Mouse (Mus musculus): Measurements from ENCODE around the gene Zglp1. TPM values are rescaled to one million over a fixed set of nuclear protein-coding genes. Genes with fewer than 3 reads are reported as not detected.

Zglp1 gene
- polyA plus RNA-seq, 2 experiments = 0.21 TPM; not detected in 1

- DNase-seq (ENCODE audit: low read depth in 3 of 3, low spot score in 3 of 3) (no peak), ATAC-seq (ENCODE audit: insufficient read depth) (no peak)
- 84% methylated on average over 4 of the region's 4 CpGs for WGBS (ENCODE audit: insufficient replicate concordance)
- Histone ChIP-seq H3K4me1 (replicated peaks; ENCODE audit: control insufficient read depth in 2 of 2, insufficient read depth in 2 of 2, low read length in 1 of 2) (peaks cover 8 to 20% of the 10 kb centered on the region in 2 experiments), H3K9ac (replicated peaks) (no peak overlapping the region), H3K4me3 (ENCODE audit: insufficient read depth in 1 of 2, low read depth in 2 of 2, low read length in 2 of 2) (no peak overlapping the region), H3K9me3 (ENCODE audit: control insufficient read depth, low read length) (no peaks in the 10 kb centered on the region), H3K27me3 (ENCODE audit: control insufficient read depth, insufficient read depth, low read length) (no peaks in the 10 kb centered on the region), H3K4me2 (ENCODE audit: low read depth) (no peak overlapping the region), H3K36me3 (replicated peaks; ENCODE audit: control insufficient read depth, insufficient read depth, low read depth) (no peaks in the 10 kb centered on the region), H3K27ac (no peak overlapping the region)
- TF ChIP-seq CTCF (IDR thresholded peaks at IDR 0.05; ENCODE audit: low read depth) = no peak
- TF ChIP-seq EP300 (IDR thresholded peaks at IDR 0.05; ENCODE audit: low read depth) = no peak
Observed at GRCm38 (mm10) chr9:21095958-21096357, 29.1 kb upstream of the Zglp1 start.

- Histone ChIP-seq H3K9ac (replicated peaks) (no peak overlapping the region), H3K4me2 (ENCODE audit: low read depth) (no peak overlapping the region), H3K36me3 (replicated peaks; ENCODE audit: control insufficient read depth, insufficient read depth, low read depth) (peaks cover 20% of the 10 kb centered on the region), H3K4me1 (replicated peaks; ENCODE audit: control insufficient read depth in 2 of 2, insufficient read depth in 2 of 2, low read length in 1 of 2) (peaks cover 16 to 29% of the 10 kb centered on the region in 2 experiments), H3K9me3 (ENCODE audit: control insufficient read depth, low read length) (no peaks in the 10 kb centered on the region), H3K4me3 (ENCODE audit: insufficient read depth in 1 of 2, low read depth in 2 of 2, low read length in 2 of 2) (no peak overlapping the region), H3K27me3 (ENCODE audit: control insufficient read depth, insufficient read depth, low read length) (no peaks in the 10 kb centered on the region), H3K27ac (no peak overlapping the region)
- DNase-seq (ENCODE audit: low read depth in 3 of 3, low spot score in 3 of 3) = no peak
- no peak for TF ChIP-seq EP300 (IDR thresholded peaks at IDR 0.05; ENCODE audit: low read depth)
- TF ChIP-seq CTCF (IDR thresholded peaks at IDR 0.05; ENCODE audit: low read depth) = no peak
- no peak for ATAC-seq (ENCODE audit: insufficient read depth)
- 79% methylated on average over 9 of the region's 9 CpGs for WGBS (ENCODE audit: insufficient replicate concordance)
Observed at GRCm38 (mm10) chr9:21093423-21093822, 26.5 kb upstream of the Zglp1 start.

DNA sequence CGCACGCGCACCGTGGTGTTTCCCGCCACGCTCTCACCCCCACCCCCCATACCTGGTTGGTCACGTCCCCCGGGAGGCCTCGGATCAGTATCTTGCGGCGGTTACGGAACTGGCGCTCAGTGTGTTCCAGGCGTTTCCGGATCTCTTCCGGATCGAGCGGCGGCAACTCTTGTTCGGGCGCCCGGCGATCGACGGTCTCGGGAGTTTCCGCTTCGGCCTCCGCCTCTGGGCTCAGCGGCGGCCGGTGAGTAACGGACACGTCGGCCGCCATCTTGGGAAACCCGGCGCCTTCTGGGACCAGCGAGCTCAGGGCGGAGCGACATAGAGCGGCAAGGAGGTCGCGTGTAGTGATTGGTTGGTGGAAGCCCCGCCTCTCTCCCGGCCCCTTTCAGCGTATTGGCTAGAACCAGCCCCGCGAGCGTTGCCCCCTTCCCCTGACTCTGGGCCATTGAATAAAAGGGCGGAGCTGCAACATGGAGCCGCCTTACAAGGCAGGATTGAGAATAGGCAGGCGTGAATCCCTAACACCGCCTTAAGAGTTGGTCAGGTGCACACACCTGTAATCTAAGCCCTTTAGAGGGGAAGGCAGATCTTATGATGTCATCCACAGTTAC, 24.9 kb upstream of the Zglp1 start, which contains the start of the genes Gm38431 and Raver1:
Gene Gm38431, minus strand, starts transcription at position 291 of the 614 bp plus-strand sequence.
Gene Raver1, minus strand, starts transcription at position 302 of the 614 bp plus-strand sequence.
- peak; percentile 97 to 98 (median 98) for DNase-seq (ENCODE audit: low read depth in 3 of 3, low spot score in 3 of 3)
- WGBS (ENCODE audit: insufficient replicate concordance) = under 1% methylated on average over 54 of the region's 54 CpGs
- TF ChIP-seq CTCF (IDR thresholded peaks at IDR 0.05; ENCODE audit: low read depth) = no peak
- no peak; the same call in 1 of the 2 replicates for TF ChIP-seq EP300 (IDR thresholded peaks at IDR 0.05; ENCODE audit: low read depth)
- Histone ChIP-seq H3K9me3 (ENCODE audit: control insufficient read depth, low read length) (no peaks in the 10 kb centered on the region), H3K27me3 (ENCODE audit: control insufficient read depth, insufficient read depth, low read length) (no peaks in the 10 kb centered on the region), H3K9ac (replicated peaks) (peak within 1 kb of the TSS; percentile 95), H3K4me2 (ENCODE audit: low read depth) (peak within 1 kb of the TSS; percentile 92), H3K27ac (peak within 1 kb of the TSS; percentile 71), H3K4me3 (ENCODE audit: insufficient read depth in 1 of 2, low read depth in 2 of 2, low read length in 2 of 2) (peak within 1 kb of the TSS; percentile 89 to 92), H3K36me3 (replicated peaks; ENCODE audit: control insufficient read depth, insufficient read depth, low read depth) (peaks cover 36% of the 10 kb centered on the region), H3K4me1 (replicated peaks; ENCODE audit: control insufficient read depth in 2 of 2, insufficient read depth in 2 of 2, low read length in 1 of 2) (peaks cover 12 to 22% of the 10 kb centered on the region in 2 experiments)
- peak; percentile 99 for ATAC-seq (ENCODE audit: insufficient read depth)

DNA sequence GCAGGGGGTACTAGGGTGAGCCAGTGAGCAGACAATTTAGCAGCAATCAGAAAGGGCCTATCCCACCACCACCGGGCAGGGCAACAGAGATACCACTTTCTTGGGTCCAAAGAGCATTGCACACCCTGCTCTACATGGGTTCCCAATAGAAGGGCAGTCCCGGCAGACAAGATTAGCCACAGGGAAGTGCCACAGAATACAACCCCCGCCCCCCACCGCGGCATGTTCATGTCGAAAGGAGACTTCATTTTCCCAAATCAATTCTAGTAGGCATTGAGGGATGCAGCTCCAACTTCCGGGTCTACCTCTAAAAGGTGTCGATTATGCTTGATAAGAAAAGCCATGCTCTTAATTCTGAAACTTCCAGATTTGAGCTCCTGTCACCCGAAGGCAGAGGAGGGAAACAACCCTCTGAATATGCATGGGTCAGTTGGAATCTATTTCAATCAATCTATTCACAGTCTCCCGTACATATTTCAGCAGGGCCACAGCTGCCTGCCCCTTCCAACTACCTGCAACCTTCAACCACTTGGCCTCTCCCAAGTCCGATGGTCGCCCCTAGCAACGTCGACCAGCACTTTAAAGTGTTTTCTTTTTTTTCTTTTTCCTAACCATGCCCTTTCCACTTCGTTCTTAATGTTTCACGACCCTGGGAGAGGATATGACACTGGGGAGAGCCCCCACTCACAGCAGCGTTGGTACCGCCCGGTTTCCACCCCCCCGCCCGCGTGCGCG, 24.2 kb upstream of the Zglp1 start:
- TF ChIP-seq CTCF (IDR thresholded peaks at IDR 0.05; ENCODE audit: low read depth) = no peak
- 0 out of 2 replicates have a peak, but pooled peaks have one; percentile 8 for TF ChIP-seq EP300 (IDR thresholded peaks at IDR 0.05; ENCODE audit: low read depth)
- Histone ChIP-seq H3K4me3 (ENCODE audit: insufficient read depth in 1 of 2, low read depth in 2 of 2, low read length in 2 of 2) (peak overlapping the region; percentile 89 to 92), H3K4me1 (replicated peaks; ENCODE audit: control insufficient read depth in 2 of 2, insufficient read depth in 2 of 2, low read length in 1 of 2) (peaks cover 12 to 22% of the 10 kb centered on the region in 2 experiments), H3K9me3 (ENCODE audit: control insufficient read depth, low read length) (no peaks in the 10 kb centered on the region), H3K4me2 (ENCODE audit: low read depth) (peak overlapping the region; percentile 92), H3K27me3 (ENCODE audit: control insufficient read depth, insufficient read depth, low read length) (no peaks in the 10 kb centered on the region), H3K9ac (replicated peaks) (peak overlapping the region; percentile 95), H3K36me3 (replicated peaks; ENCODE audit: control insufficient read depth, insufficient read depth, low read depth) (peaks cover 43% of the 10 kb centered on the region), H3K27ac (peak overlapping the region; percentile 71)
- DNase-seq (ENCODE audit: low read depth in 3 of 3, low spot score in 3 of 3) = no peak
- under 1% methylated on average over 24 of the region's 24 CpGs for WGBS (ENCODE audit: insufficient replicate concordance)
- ATAC-seq (ENCODE audit: insufficient read depth) = peak; percentile 3; the same call in 1 of the 2 replicates

DNA sequence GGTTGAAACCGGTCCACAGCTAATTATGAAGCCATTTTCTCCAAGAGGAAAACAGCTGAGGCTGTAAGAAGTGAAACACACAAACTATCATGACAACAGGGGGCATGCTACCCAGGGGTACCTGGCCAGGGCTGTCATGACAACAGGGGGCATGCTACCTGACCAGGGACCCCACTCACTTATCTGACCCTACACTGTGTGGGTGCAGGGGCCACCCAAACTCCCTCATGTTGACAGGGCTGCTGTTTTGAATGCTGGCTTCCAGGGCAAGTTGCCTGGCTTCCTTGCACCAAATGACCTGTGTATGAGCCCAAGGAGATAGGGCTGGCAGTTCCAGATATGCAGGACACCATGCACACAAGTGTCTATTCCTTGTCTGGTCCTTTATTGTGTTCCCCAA, 23.6 kb upstream of the Zglp1 start:
- no peak for ATAC-seq (ENCODE audit: insufficient read depth)
- WGBS (ENCODE audit: insufficient replicate concordance) = 84% methylated on average over 1 of the region's 1 CpGs

More for the DNA sequence above, 23.6 kb upstream of the Zglp1 start:
- peak overlapping the region; percentile 95 for H3K9ac ChIP-seq (replicated peaks)
- peaks cover 12 to 22% of the 10 kb centered on the region in 2 experiments for H3K4me1 ChIP-seq (replicated peaks; ENCODE audit: control insufficient read depth in 2 of 2, insufficient read depth in 2 of 2, low read length in 1 of 2)
- DNase-seq (ENCODE audit: low read depth in 3 of 3, low spot score in 3 of 3) = no peak
- H3K27ac ChIP-seq = peak overlapping the region; percentile 18; the same call in 1 of the 2 replicates
- peaks cover 49% of the 10 kb centered on the region for H3K36me3 ChIP-seq (replicated peaks; ENCODE audit: control insufficient read depth, insufficient read depth, low read depth)
- peak overlapping the region; percentile 92 for H3K4me2 ChIP-seq (ENCODE audit: low read depth)
- no peaks in the 10 kb centered on the region for H3K9me3 ChIP-seq (ENCODE audit: control insufficient read depth, low read length)
- H3K4me3 ChIP-seq (ENCODE audit: insufficient read depth in 1 of 2, low read depth in 2 of 2, low read length in 2 of 2) = peak overlapping the region; percentile 89 to 92
- TF ChIP-seq EP300 (IDR thresholded peaks at IDR 0.05; ENCODE audit: low read depth) (no peak), CTCF (IDR thresholded peaks at IDR 0.05; ENCODE audit: low read depth) (no peak)
- H3K27me3 ChIP-seq (ENCODE audit: control insufficient read depth, insufficient read depth, low read length) = no peaks in the 10 kb centered on the region

Data from liver, embryonic 14.5 days (tissue).